Mouse (Mus musculus) gastrocnemius, adult 18-20 months (tissue): Measurements from ENCODE around the gene Atg5. TPM values are rescaled to one million over a fixed set of nuclear protein-coding genes. Genes with fewer than 3 reads are reported as not detected.
A peak's percentile ranks its signal among the peaks of the same experiment; 100 is the strongest.
"Not testable (repeated sequence)": the region's sequence is repeated elsewhere in the genome, so short reads cannot be mapped to it uniquely, and the experiment has no call there.

ENCODE experiments used
- DNase-seq: peaks from one replicate; pipeline ENCODE4 v3.0.0; 2021; ENCODE audit warnings: low spot score
- long read RNA-seq, 2 experiments: library from polyadenylated mRNA; stranded (forward); transcript quantifications; one replicate each; pipeline ENCODE4 v2.0.0; 2021
- total RNA-seq, 2 experiments: library from RNA; stranded (reverse); gene quantifications; 2 replicates each; pipeline ENCODE4 v1.2.3; 2021

Atg5 gene
- 10 to 100 TPM; 11.7 to 12.7 TPM for total RNA-seq
- long read RNA-seq, experiment 1, transcript Atg5-201 (8 exons, 2,352 nt) = major isoform, 16 of 20 reads
- long read RNA-seq, experiment 1, partial matches to known transcripts = 1 of 20 reads
- long read RNA-seq, experiment 1, other reads (novel, unspliced or antisense) = 3 of 20 reads
- long read RNA-seq, experiment 2, transcript Atg5-201 (8 exons, 2,352 nt) = major isoform, 12 of 15 reads
- long read RNA-seq, experiment 2, partial matches to known transcripts = 1 of 15 reads
- long read RNA-seq, experiment 2, other reads (novel, unspliced or antisense) = 2 of 15 reads

DNA sequence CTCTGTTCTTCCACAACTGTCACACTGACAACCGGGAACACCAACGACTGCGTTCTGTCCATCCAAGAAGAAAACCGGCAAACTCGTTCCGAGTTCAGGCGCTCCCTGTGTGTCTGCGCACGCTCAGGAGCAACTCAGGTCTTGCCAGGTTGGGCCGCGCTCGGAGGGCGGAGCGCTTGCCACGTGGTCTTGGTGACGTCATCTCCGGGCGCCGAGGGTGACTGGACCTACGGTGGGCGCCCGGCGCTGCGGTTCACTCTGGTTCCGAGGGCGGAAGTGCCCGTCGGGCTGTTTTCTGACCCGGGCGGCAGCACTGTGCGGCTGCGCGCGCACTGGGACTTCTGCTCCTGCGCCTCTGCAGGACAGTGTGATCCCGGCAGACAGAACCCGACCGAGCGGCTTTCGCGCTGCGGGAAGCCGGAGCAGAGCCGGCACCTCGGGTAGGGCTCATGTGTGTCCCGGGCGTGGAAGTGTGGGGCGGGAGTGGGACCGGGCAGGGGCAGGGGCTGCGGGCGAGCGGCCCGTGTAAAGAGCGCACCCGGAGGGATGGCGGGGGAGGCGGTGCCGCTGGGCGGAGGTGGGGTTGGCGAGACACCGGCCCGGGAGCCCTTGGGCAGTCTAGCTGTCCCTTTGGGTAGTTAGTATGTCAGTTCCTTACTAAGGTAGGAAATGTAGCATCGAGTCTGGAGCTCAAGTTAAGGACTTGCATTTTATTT lies at the start of gene Atg5:
Gene Atg5 (plus strand): TSS at position 214 of the 716 bp plus-strand sequence.
- DNase-seq = peak; percentile 99

DNA sequence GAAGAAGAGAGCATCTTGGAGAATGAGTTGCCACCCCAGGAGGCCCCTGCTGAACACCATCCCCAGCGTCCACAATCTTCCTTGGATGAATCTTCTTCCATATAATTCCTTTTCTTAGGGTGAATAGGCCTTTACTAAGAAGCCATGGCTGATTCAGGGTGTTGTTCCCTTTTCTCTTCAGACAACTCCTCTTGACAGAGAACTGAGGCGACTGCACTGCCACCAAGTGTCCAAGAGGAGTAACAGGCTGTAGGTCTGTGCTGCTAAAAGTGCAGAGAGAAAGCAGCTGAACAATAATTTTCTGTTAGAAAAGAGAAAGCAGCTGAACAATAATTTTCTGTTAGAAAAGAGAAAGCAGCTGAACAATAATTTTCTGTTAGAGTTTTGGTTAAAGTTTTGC lies 49.1 kb upstream of the Atg5 start:
- DNase-seq = not testable (repeated sequence)

DNA sequence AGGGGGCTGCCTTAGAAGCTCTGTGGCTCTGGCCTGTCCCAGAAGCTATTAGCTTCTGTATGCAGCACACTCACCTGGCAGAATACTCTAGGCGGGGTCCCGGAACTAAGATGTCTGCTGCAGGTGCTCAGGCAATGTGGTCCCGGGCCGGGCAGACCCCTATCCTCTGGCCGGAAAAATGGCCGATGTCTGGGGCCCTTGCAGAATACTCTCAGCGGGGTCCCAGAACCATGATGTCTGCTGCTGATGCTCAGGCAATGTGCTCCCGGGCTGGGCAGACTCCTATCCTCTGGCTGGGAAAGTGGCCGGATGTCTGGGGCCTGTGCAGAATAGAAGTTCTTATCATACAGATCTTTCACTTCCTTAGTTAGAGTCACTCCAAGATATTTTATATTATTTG lies 43.8 kb upstream of the Atg5 start:
- DNase-seq = no peak

- peak; percentile 30 for DNase-seq
Measured at GRCm38 (mm10) chr10:44233351-44233750, 34.8 kb upstream of the Atg5 start.

DNA sequence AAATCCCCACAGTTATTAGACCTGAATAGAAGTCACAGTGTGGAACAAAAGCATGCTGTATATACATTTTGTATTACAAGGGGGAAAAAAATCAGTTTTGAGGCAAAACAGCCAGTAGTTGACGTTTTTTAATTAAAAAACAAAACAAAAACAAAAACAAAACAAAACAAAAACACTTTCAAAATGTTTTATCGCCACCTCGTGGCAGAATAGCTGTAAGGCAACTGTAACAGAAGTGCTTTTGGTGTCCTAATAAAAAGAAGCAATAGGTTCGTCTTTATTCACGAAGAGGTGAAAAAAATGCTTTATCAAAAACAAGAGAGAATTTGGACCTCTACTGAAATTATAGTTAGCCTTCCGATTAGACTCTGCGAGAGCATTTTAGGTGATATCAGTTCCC lies 32.9 kb upstream of the Atg5 start:
- not testable (repeated sequence) for DNase-seq

- DNase-seq = no peak
Measured at GRCm38 (mm10) chr10:44256624-44257023, 11.5 kb upstream of the Atg5 start.

DNA sequence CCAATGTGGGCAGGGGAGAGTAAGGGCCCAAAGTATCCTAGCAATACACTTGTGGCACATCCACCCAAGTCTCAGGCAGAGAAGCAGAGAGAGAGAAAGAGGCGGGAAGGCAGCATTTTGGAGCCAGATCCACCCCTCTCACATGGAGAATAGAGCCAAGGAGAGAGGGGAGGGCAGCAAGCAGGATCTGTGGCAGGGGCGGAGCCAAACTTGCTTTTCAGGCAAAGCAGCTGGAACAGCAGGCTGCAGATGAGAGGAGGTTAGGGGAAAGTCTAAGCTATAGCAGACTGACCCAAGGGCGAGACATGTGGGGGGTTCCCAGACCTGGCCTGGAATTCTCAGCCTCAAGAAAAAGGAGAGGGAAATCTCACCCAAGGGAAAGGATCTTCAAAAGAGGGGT lies 2.3 kb upstream of the Atg5 start:
- DNase-seq = no peak

DNA sequence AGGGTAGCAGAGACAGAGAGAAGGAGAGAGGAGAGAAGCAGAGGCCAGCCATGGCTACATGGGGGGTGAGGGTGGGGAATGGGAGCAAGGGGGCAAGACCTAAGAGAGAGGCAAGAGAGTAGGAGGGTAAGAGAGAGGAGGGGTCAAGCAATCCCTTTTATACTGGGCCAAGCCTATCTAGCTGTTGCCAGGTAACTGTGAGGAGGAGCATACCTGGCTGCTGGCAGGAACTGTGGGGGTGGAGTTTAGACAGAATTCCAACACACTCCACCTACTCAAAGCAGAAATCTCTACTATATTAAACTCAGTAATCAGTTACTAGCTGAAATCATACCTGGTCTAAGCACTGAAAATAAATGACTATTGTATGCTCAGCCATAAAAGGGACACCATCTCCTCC lies 1.6 kb upstream of the Atg5 start:
- no peak for DNase-seq

DNA sequence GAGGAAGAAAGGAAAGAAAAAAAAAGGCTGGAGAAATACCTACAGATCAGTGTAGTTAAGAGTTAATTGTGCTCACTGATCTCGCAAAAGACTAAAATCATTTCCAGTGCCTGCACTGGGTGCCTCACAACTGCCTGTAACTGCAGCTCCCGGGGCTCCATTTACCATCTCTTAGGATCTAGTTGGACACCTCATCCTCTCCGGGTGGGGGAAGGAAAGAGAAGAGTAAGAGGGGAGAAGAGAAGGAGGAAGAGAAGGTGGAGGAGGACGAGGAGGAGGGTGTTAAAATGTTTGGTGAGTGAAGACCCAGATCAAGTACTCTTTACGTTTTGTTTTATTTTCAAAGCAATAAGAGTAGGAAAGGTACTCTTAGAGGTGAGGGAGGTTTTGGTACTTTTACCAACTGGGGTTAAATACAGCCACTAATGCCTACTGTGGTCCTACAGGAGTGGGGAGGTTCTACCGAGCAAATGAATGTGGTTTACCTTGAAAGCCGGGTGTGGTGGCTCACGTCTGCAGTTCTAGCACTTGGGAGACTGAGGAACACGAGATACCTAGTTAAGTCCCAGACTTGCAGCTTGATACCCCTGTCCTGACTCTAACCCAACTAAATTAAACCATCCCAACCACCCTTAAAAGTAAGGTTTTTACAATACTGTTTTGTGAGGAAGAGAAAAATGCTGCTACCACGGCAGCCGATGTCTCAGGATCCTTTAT lies 574 bp upstream of the Atg5 start:
- DNase-seq = no peak

- DNase-seq = no peak
Measured at GRCm38 (mm10) chr10:44269211-44269610, 1.1 kb downstream of the Atg5 start.

GRCm38 (mm10) chr10:44282323-44282722 lies 14.2 kb downstream of the Atg5 start:
- no peak for DNase-seq

- DNase-seq = no peak
Measured at GRCm38 (mm10) chr10:44285106-44285505, 16.9 kb downstream of the Atg5 start.

DNA sequence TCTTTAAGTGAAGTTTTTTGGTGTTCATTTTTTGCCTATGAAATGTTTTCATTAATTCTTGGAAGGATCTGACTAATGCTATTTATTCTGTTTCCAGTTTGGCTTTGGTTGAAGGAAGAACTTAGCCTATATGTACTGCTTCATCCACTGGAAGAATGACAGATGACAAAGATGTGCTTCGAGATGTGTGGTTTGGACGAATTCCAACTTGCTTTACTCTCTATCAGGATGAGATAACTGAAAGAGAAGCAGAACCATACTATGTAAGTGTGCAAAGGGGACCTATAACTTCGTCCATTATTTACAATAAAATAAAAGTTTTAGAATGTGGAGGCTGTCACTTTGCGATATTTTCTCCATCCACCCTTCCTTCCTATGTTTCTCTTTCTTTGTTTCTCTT lies 17.8 kb downstream of the Atg5 start:
- DNase-seq = no peak

GRCm38 (mm10) chr10:44290876-44291275 lies 22.7 kb downstream of the Atg5 start:
- no peak for DNase-seq

DNA sequence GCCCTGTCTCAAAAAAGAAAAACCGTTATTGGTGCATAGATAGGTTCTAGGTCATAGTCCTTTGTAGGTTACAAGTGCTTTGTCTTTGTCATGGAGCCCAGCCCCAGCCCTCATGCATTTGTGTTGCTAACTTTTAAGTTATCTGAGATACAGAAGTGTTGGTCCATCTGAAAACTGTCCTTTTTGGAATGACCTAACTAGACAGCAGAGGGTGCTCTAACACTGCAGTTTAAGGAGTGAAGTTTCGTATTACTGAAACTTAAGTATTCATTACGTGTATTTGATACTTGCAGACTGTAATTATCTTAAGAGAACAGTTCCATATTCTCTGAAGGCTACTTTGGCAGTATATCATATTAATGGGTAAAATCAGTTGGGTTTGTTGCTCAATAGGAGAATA lies 24.0 kb downstream of the Atg5 start:
- peak; percentile 43 for DNase-seq

GRCm38 (mm10) chr10:44299165-44299564 lies 31.0 kb downstream of the Atg5 start:
- DNase-seq = no peak

GRCm38 (mm10) chr10:44300078-44300477 lies 31.9 kb downstream of the Atg5 start:
- no peak for DNase-seq

- DNase-seq = no peak
Measured at GRCm38 (mm10) chr10:44303648-44304329, 35.6 kb downstream of the Atg5 start.

- DNase-seq = no peak
Measured at GRCm38 (mm10) chr10:44304330-44304717, 36.2 kb downstream of the Atg5 start.

DNA sequence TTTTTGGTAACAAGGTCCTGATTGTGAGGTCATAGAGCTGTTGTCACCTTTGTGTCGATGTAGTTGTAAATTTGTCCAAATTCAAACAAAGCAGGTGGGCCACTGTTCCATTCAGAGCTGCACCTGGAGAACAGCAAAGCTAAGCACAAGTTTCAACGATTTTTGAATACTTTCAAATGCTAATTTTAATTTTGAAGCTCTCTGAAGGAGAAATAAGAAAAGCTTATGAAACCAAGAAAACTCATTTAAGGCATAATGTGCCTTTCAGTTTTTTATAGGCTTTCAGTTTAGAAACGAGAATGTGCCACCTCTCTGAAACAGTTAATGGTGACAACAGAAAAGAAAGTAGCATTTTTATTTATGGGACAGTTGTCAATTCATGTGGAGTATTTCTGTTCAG lies 36.7 kb downstream of the Atg5 start:
- DNase-seq = no peak

DNA sequence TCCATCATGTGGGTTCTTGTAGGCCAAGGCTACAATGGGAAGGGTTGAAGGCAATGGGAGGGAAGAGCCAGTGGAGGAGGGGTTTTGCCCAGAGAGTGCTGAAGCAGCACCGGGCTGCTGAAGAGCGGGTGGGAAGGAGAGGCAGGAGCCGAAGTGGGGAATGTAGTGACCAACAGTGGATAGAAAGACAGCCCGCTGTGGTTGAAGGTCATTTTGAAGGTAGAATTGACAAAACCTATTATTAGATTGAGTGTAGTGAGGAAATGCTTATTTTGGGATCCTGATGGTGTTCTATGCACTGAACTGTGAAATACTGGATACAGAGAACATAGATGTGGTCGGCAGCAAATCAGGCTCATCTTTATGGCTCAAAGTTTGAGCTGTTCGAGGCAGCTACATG lies 38.1 kb downstream of the Atg5 start:
- no peak for DNase-seq

DNA sequence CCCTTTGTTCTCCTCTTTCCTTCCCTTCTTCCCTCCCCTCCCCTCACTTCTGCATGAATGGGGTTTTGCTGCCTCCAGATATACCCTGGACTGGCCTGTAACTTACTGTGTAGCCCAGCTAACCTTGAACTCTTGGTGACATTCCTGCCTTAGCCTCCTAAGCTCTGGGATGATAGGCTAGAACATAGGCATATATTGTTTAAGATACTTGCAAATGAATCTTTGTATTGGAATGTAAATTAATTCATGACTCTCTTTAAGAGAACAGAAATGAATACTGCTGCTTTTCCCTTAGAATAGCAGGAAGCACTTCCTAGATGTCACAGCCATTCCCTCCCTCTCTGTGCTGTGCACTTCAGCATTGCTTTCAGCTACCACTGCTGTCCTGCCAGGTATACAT lies 40.1 kb downstream of the Atg5 start:
- no peak for DNase-seq
